Mouse (Mus musculus) heart, adult 8-10 months (tissue): Measurements from ENCODE around the gene Zfp846. TPM values are rescaled to one million over a fixed set of nuclear protein-coding genes. Genes with fewer than 3 reads are reported as not detected.
A peak's percentile ranks its signal among the peaks of the same experiment; 100 is the strongest.

Experiments
- DNase-seq: peaks from one replicate; pipeline ENCODE4 v3.0.0; 2022; ENCODE audit warnings: low spot score
- total RNA-seq, 4 experiments: library from RNA; stranded (reverse); gene quantifications; 2 replicates each; pipeline ENCODE4 v1.2.4; 2022

Zfp846 gene
- total RNA-seq, 4 experiments from 2014 or later = 3.2 to 5.7 (median 5.1) TPM

DNA sequence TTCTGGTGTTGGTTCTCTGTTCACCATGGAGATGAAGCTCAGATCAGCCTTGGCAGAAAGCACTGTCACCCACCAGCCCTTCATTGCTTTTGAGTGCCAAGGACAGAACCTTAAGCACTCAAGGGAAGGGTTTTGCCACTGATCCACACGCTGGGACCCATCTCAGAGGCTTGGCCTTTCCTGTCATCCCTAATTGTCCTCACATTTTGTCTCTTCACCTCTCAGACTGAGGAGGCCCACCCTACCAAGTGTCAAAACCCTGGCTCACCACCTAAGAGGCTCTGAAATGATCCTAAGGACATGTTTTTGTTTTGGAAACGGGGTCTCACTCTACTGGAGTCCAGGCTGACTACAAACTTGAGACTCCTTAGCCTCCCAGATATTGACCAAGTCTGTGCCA is 55.7 kb downstream of the Zfp846 start:
- DNase-seq = no peak

DNA sequence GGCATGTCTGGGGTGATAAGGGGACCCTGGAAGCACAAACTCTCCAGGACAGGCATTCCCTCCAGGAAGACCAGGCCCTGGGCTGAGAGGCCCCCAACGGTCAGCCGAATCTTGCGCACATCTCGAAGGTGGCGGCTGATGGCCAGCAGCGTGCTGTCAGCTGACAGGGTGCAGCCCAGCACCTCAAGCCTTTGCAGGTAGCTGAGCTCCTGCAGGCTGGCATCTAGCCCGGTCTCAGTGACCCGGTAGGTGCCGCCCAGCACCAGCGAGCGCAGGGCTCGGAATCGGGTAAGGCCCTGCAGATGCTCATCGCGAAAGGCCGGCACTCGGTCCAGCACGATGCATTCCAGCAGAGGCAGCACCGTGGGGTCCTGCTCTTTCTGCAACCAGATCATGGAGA is 57.5 kb downstream of the Zfp846 start:
- DNase-seq = no peak

DNA sequence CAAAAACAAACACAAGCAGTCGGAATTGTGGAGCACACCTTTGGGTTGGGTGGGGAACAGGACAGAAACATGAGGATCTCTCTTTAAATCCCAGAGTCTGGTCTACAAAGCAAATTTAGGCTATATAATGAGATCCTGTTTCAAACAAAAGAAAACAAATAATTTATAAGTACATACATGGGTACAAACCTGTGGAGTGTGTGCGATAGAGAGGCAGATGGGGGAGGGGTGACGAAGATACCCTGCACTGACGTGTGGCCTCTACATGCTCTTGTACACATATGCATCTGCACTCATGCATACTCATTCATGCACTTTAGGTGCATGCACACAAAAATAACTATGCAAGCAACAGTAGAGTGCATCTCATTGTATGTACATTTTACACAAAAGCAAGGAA is 58.4 kb downstream of the Zfp846 start:
- DNase-seq = no peak

DNA sequence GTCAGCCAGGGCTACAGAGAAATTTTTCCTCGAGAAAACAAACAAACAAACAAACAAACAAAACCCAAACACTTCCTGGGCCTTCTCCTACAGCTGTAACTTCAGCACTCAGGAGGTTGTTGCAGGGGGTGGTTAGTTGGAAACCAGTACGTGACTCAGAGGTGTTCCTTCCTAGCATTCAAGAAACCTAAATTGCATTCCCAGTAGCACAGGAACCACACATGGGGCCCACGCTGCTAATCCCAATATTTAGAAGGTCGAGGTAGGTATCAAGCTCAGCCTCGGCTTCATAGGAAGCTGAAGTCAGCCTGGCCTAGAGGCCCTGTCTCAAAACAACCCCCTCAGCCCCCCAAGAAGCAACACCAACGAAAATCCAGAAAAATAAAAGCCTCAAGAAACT is 60.4 kb downstream of the Zfp846 start:
- no peak for DNase-seq

DNA sequence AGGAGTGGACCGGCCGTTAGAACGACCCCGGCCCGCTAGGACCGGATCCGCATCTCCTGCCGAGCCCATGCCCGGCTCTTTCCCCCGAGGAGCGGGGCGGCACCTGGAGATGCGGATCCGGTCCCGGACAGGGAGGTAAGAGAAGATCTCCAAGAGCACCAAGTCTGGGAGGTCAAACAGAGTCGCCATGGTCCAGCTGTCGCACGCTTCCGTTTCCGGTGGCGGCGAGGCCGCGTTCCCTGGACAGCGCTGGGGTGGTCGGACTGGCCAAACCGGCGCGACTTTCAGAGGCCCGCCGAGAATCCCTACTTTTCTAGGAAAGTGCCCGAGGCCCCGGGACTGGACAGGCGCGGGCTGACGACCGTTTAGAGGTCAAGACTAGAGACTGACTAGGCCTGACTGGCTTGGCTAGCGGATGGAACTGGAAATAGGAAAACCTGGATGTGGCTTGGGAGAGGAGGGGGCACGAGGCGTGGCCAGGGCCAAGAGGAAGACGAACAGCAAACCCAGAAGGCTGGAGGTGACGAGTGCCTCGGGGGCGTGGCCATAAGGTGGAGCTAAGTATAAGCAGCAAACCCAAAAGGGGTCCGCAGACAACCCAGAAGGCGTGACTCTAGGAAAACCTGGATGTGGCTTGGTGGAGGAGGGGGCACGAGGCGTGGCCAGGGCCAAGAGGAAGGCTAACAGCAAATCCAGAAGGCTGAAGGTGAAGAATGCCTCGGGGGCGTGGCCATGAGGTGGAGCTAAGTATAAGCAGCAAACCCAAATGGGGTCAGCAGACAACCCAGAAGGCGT is 61.2 kb downstream of the Zfp846 start, which contains the start of gene Ubl5:
Gene Ubl5, plus strand, starts transcription at position 778 of the 795 bp plus-strand sequence.
- peak; percentile 40 for DNase-seq

DNA sequence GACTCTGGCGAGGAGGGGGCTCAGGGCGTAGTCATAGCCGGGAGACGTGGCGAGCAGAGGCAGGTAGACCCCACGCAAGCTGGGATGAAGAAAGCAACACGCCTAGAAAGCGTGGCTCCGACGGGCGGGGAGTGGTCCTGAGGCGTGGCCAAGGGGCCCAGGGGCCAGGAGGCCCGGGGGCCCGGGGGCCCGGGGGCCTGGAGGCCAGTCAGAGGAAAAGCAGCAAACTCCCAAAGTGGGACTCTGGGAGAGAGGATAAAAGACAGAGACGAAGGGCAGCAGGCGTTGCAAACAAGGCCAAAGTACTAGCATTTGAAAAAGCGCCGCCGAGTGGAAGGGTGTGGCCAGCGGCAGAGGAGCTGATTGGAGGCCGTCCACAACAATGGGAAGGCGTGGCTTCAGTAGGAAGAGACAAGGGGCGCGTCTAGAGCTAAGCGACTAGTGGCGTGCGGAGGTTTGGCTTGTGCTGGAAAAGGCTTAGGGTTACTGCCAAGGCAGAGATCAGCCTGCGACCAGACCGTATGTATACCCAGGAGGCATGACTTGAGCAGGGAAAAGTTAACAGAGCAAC is 61.9 kb downstream of the Zfp846 start:
- peak; percentile 87 for DNase-seq

DNA sequence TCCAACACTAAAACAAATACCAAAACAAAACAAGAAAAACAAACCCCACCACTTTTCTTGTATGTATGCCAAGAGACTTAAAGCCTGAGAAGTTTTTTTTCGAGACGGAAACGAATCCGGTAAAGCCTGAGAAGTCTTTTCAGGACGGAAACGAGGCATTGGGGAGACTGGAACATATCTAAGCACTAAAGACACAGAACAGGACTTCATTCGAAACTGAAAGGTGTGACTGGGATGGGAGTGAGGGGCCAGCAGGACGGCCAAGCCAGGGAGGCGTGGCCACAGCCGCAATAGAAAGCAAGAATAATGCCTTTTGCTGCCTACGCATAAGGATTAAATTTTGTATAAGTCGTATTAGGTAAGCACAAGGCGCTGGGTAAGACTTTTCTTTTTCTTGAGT is 62.7 kb downstream of the Zfp846 start:
- DNase-seq = no peak

DNA sequence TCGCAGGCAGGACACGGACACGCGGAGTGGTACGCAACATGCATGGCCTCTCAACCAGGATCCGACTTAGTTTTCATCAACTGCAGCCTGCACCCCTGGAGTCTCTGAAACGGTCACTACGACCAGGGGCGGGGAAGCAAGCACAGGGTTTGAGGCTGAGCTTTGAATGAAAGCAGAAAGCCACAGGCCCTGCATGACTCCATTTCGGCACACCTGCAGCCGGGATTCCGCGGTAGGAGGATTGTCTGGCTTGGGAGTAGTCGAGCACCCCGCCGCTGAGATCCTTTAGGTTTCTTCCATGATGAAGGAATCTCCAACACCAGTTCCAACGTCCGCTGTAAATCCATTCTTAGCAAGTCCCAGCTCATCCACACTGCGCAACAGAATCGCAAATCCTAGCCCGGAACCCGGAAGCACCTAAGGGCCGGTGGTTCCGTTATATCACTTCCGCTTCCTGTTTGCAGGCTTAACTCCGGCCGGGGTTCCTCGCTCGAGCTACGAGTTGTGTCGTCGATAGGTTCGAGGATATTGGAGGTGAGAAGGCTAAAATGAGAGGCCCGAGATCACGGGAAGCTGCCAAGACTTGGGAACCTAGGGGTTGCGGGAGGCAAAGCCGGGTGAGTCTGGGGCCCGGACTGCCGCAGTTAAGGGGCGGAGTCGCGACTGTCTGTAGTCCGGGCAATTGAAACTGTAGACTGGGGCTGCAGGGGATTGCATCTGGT is 63.4 kb downstream of the Zfp846 start, which contains the start of gene Fbxl12:
Gene Fbxl12, minus strand, starts transcription at position 408 of the 722 bp plus-strand sequence.
- peak; percentile 86 for DNase-seq

DNA sequence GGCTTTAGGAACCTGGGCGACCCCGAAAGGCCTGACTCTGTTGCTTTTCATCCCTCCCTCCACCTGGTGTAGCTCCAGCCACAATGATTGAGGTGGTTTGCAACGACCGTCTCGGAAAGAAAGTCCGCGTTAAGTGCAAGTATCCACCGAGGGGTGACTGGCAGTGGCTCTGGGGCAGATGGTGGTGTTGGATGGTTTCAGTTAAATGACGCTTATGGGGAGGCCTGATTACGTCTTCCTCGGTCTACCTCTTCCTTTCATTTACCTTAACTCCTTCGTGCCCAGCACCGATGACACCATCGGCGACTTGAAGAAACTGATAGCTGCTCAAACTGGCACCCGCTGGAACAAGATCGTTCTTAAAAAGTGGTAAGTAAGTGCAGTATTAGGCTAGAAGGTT is 64.0 kb downstream of the Zfp846 start:
- no peak for DNase-seq

DNA sequence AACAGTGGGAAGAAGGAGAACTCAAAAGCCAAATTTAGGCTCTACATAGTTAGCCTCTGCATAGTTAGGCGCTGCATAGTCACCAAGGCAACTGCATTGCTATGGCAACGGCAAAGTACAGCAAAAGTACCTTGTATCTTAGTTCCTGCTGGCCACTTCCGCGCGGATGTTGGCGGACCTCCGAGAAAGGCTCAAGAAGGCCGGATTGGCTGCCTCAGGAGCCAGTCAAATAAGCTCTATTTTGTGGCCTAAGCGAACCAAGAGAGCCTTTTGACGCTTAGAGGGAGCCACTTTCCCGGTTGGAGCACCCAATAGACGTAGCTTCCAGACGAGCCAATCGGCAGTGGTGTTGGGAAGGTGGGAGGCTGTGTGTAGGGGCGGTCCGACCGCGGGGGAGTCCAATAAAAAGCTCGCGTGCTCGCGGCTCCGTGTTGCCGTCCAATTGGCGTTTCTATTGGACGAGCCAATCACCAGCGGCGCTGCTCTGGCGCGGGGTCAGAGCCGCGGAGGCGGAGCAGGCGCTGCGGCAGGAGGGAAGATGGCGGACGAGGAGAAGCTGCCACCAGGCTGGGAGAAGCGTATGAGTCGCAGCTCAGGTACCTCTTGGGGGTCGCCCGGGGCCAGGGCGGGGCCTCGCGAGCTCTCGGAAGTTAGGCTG is 70.6 kb downstream of the Zfp846 start, which contains the start of gene Pin1:
Gene Pin1, plus strand, starts transcription at position 494 of the 658 bp plus-strand sequence.
- DNase-seq = peak; percentile 99

DNA sequence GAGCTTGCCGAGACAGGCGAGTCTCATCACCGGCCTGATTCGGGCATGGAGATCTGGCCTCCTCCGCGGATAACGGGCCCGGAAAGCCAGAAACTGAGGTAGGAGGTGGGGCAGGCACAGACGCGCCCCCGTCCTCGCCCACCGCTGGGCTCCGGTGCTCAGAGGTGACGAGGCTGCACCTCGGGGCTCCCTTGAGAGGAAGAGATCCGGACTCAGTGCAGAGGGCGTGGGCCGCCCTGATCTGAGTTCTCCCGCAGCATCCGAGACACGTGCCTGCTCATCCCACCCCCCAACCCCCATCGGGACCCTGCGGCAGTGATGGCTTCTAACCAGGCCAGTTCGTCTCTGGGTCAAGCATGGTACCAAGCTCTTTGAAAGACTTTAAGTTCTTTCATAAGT is 71.2 kb downstream of the Zfp846 start:
- no peak for DNase-seq

DNA sequence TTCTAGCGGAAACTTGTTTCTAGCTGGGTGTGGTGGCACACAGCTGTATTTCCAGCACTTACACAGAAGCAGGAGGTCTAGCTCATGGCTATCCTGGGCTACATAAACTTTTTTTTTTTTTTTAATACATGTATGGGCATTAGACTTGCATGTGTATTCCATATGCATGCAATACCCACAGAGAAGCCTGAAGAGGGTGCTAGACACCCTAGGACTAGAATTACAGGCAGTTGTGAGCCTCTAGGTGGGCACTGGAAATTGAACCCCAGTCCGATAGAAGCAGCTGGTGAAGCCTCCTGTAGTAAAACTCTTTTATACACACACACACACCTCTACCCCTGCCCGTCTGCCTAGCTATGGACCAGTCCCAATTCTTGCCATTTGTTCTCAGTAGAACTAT is 72.8 kb downstream of the Zfp846 start:
- no peak for DNase-seq

Other genes with a start within 250 kb of the Zfp846 start
- under 1 TPM in 1 of 4 experiments, not detected in 3; 0.08 TPM for gene Olfr18, start 245.2 kb upstream of the Zfp846 start, total RNA-seq
- gene Zfp560, start 196.1 kb upstream of the Zfp846 start, total RNA-seq = 10 to 100 TPM; 10.6 to 11.2 (median 10.8) TPM
- 1 to 10 TPM; 5.8 to 8.3 (median 6.4) TPM for gene Zfp26, start 121.1 kb upstream of the Zfp846 start, total RNA-seq
- gene Zfp426, start 88.5 kb upstream of the Zfp846 start, total RNA-seq = 10 to 100 TPM in 2 of 4 experiments, 1 to 10 TPM in 2; 9.3 to 11.2 (median 9.9) TPM
- gene Zfp266, start 59.9 kb upstream of the Zfp846 start, total RNA-seq = 10 to 100 TPM; 20.3 to 28.4 (median 21.8) TPM
- gene Ubl5, start 61.6 kb downstream of the Zfp846 start, total RNA-seq = 100 to 1,000 TPM; 229 to 288 (median 277) TPM
- 10 to 100 TPM in 2 of 4 experiments, 1 to 10 TPM in 2; 8.2 to 11.4 (median 10.2) TPM for gene Fbxl12, start 63.5 kb downstream of the Zfp846 start, total RNA-seq
- gene Pin1, start 70.8 kb downstream of the Zfp846 start, total RNA-seq = 10 to 100 TPM; 18.2 to 20.3 (median 19.7) TPM
- gene Olfm2, start 165.1 kb downstream of the Zfp846 start, total RNA-seq = under 1 TPM in 3 of 4 experiments, not detected in 1; 0.16 to 0.22 (median 0.22) TPM
- gene Col5a3, start 233.8 kb downstream of the Zfp846 start, total RNA-seq = 10 to 100 TPM in 1 of 4 experiments, 1 to 10 TPM in 3; 5.6 to 10.2 (median 6.4) TPM
- not detected for gene Rdh8, start 237.2 kb downstream of the Zfp846 start, total RNA-seq